Mouse (Mus musculus): Measurements from ENCODE around the gene Gm29776.

The Gm29776 gene

DNA sequence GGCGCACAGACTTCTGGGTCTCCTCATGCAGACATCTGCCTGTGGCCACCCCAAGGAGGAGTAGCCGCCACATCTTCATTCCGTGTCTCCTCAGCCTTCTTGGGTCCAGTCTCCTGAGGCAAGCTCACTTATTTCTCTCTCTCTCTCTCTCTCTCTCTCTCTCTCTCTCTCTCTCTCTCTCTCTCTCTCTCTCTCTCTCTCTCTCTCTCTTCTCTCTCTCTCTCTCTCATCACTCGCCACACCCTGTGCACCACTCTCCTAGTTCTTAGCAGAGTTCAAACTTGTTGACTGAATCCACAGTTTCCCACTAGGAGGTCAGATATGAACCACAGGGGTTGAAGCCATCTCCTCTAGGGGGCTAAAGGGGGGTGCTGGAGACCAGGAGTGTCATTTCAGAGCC lies at the start of gene Gm29776:
TSS of gene Gm29776 (minus strand) at position 101 of the 400 bp plus-strand sequence.
- no peak for DNase-seq (ENCODE audit: low spot score)

- no peak for DNase-seq (ENCODE audit: low spot score)
These were observed 47.4 kb upstream of the Gm29776 start for GRCm38 (mm10) chr14:54746038-54746437.

DNA sequence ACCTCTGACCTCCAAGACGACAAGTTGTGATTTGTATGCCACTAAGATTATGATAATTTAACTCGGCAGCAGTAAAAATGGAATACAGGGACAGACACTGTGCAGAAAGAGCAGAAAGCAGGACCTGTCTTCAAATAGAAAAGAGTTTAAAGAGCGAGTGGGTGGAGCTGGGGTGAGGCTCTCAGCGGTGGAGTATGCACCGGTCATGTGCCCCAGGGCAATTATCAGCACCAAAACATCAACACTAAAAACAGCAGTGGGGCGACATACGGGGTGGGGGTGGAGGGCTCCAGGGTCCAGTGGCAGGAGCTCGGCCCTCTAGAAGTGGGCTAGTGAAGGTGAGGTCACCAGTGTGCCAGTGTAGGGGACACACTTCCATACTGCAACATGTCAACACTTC lies 45.8 kb upstream of the Gm29776 start:
- DNase-seq (ENCODE audit: low spot score): no peak

GRCm38 (mm10) chr14:54742375-54742774 lies 43.7 kb upstream of the Gm29776 start:
- no peak for DNase-seq (ENCODE audit: low spot score)

- DNase-seq (ENCODE audit: low spot score): no peak
These were observed 43.1 kb upstream of the Gm29776 start for GRCm38 (mm10) chr14:54741721-54742120.

DNA sequence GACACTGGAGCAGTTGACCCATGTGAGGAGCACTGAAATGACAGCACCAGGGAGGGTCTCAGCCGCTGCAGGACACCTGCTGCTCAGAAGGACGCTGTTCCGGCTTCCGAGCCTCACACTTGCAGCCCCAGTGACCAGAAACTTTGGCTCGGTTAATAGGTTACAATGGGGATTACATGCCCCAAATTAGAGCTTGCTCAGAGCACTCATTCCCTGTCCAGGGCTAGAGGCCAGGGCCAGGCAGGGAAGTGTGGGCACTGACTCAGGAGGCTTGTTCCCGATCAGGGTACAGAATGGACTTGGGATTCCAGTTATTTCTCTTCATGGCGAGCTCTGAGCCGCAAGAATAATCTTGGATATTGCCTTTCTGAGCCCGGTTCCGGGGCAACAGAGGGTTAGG lies 39.0 kb upstream of the Gm29776 start:
- no peak for DNase-seq (ENCODE audit: low spot score)

- no peak for DNase-seq (ENCODE audit: low spot score)
These were observed 38.2 kb upstream of the Gm29776 start for GRCm38 (mm10) chr14:54736555-54737552.

DNA sequence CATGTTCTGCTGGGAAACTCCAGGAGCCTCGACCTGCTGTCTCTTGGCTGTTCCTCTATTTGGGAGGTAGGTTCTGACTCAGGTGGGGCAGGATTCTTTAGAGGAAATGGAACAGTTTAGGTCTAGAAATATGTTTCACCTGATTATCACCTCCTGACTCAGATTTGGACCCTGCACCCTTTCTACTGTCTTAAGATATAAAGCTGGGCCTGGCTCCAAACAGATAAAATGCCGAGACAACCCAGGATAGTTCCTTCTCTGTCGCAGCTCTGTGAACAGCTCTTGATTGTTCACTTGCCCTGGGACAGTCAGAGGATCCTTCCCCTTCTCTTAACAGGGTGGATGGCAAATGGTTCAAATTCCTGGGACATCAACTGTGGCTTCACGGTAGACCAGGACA lies 36.6 kb upstream of the Gm29776 start:
- DNase-seq (ENCODE audit: low spot score): no peak

GRCm38 (mm10) chr14:54734004-54734403 lies 35.4 kb upstream of the Gm29776 start:
- DNase-seq (ENCODE audit: low spot score): no peak

DNA sequence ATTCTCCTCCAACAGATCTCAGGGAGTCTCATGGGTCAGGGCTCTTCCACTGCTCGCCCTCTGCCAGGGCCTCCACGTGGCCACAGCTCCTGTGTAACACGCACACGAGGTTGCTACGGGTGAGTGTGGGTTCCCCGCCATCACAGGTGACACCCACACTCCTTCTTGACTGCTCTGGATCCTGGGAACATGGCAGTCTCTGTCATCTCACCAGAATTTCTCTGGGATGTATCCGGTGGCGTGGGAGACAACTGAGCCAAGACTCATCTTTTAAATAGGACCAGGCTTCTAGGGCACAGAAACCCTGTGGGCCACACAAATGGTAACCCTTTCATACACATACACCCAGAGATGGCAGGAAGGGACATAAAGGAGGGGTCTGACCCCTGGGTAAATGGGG lies 33.6 kb upstream of the Gm29776 start:
- no peak for DNase-seq (ENCODE audit: low spot score)

DNA sequence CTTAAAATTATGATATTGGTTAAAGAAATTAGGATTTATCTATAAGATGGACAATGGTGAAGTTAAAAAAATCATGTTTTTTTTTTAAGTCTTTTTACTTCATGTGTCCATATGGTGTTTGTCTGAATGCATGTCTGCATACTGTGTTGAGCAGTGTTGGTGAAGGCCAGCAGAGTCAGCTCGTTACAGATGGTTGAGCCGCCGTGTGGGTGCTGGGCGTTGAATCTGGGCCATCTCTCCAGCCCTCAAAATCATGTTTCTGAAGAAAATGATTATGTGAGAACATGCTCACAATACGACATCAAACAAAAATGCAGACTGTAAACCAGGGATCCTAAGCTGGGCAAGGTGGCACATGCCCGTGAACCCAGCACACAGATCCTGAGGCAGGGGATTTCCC lies 31.7 kb upstream of the Gm29776 start:
- no peak for DNase-seq (ENCODE audit: low spot score)

- no peak for DNase-seq (ENCODE audit: low spot score)
These were observed 30.4 kb upstream of the Gm29776 start for GRCm38 (mm10) chr14:54728823-54729653.

DNA sequence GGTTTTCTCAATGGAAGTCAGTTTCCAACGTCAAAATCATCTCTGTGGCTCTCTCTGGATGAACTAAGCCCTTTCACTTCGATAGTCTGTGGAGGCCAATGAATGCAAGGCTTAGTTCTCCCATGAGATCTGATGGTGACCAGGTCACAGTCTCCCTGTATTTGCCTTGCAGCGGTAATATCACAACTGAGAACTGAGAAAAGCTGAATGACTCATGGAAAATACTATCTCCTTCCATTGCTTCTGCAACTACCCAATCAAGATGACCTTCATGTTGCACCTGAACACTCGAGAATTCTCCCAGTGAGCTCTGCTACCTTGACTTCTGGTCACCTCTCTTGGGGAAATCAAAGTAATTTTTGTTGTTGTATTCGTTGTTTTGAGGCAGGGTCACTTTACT lies 28.9 kb upstream of the Gm29776 start:
- DNase-seq (ENCODE audit: low spot score): no peak

GRCm38 (mm10) chr14:54724049-54724448 lies 25.4 kb upstream of the Gm29776 start:
- no peak for DNase-seq (ENCODE audit: low spot score)

GRCm38 (mm10) chr14:54721711-54722110 lies 23.1 kb upstream of the Gm29776 start:
- DNase-seq (ENCODE audit: low spot score): no peak

DNA sequence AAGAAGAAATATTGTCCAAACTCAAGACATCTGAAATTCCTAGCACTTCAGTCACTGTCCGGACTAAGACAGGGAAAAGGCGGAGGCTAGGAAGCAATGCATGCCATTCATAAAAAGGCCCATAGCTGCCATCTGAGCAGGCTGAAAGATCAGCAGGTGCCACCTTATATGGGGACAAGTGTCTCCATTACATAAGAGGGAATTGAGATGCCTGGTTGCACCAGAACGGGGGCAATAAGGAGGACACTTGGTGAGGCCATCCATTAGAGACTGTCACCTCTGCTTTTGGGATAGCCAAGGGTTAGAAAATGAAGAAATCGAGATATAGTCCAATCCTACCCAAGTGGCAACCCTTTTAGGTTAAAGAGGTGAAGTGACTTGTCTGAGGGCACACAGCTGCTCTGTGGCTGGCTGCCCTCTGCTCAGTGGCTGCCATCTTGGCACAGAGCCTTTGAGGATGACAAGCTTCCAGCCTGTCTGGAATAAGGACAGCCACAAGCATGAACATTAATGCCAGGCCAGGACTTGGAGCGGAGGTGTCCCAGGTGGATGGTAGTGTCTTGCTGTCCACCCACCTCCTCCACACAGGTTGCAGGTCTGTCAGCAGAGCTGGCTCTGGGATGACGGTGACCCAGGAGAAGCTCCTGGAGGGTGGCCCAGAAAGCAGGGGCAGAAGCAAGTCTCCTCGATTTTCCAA lies 22.2 kb upstream of the Gm29776 start:
- DNase-seq (ENCODE audit: low spot score): no peak

DNA sequence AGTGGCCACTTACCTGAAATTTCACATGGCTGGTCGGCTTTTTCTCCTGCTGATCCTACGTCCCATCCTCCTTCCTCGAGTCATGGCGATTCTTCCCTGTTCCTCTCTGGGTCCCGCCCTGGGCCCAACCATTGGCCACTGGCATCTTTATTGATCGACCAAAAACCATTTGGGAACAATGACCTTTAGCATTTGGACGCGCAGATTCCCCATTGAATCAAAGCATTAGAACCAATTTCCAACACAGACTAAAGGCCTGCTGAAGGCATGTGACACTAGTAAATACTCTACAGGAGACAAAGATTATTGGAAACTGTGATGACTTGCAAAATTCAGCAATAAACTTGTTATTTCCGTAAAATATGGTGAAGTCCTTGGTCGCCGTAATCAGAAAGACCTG lies 21.4 kb upstream of the Gm29776 start:
- no peak for DNase-seq (ENCODE audit: low spot score)

GRCm38 (mm10) chr14:54715402-54715801 lies 16.8 kb upstream of the Gm29776 start:
- no peak for DNase-seq (ENCODE audit: low spot score)

- no peak for DNase-seq (ENCODE audit: low spot score)
These were observed 16.0 kb upstream of the Gm29776 start for GRCm38 (mm10) chr14:54714617-54715081.

DNA sequence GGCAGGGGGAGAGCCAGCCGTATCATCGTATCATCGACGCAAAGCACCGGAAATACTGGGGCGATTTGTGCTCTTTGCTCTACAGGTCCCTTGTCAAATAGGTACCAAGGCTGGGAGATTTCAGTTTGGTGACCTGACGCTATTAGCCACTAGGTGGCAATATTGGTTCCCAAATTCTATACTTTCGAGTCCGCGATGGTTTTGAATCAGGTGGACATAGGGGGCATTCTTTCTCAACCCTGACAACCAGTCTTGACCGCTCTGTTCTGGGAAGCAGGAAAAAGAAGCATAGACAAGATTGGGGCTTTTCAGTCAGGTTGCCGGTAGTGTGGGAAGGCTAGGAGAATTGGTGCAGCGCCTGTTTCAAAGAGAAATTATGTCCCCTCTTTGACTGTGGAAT lies 15.5 kb upstream of the Gm29776 start:
- peak; percentile 85 for DNase-seq (ENCODE audit: low spot score)

DNA sequence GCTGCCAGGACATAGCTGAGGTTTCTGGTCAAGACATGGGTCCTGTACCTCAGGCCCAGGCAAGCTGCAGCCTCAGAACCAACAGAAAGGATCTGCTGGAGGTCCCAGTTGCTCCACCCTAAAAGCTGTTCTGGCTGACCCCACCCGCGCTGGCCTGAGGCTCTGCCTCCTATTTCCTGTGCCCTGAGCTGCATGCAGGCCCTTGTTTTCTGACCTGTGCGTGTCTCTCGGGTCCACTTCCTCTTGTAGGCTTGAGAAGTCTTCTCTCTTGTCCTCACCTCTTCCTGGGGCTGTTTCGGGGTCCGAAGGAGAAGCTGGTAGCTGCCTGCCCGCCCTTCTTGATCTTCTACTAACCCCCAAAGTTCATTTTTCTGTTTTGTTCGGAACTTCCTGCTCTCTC lies 14.2 kb upstream of the Gm29776 start:
- no peak for DNase-seq (ENCODE audit: low spot score)

DNA sequence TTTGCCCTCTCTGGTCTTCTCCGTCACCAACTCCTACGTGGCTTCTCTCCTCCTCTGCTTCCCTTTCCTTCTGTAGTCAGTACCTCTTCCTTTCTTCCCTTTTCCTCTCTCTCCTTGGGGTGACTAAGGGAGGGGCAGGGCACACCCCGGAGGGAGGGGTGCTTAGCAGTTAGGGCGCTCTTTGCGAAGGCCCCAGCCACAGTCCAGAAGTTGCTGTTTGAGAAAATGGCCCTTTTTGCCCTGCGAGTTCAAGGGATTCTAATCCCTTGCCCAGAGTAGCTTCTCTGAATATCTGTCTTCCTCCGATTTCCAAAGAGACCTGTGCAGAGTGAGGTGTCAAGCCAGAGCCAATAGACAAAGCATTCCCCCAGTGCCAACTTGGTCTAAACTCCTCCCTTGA lies 13.4 kb upstream of the Gm29776 start, which contains the start of gene Cebpe:
TSS of gene Cebpe (minus strand) at position 101 of the 400 bp plus-strand sequence.
- DNase-seq (ENCODE audit: low spot score): no peak

Data from layer of hippocampus, adult 9-10 months (tissue).